Mouse (Mus musculus) brain, adult 2 months (tissue): ENCODE measurements at regions not wholly inside any gene's neighbourhood (a gene's known extent, or its start where the extent isn't known, plus 50 kb on each side); places are given as distances from the start of the nearest gene placed in this dataset.

ENCODE experiments used
- DNase-seq: peaks from one replicate; pipeline ENCODE4 v3.0.0; 2011; ENCODE audit warnings: low read depth, low spot score

- no peak for DNase-seq
These were observed 369.7 kb downstream of the Etnk1 start for GRCm38 (mm10) chr6:143536525-143537293.

- peak; percentile 17 for DNase-seq
These were observed 380.4 kb downstream of the Etnk1 start for GRCm38 (mm10) chr6:143547406-143547903.

GRCm38 (mm10) chr6:143554946-143555345 is 387.9 kb downstream of the Etnk1 start:
- peak; percentile 74 for DNase-seq

- no peak for DNase-seq
These were observed 391.2 kb downstream of the Etnk1 start for GRCm38 (mm10) chr6:143558046-143558884.

- DNase-seq, result no peak
These were observed 392.3 kb downstream of the Etnk1 start for GRCm38 (mm10) chr6:143559316-143559715.

GRCm38 (mm10) chr6:143561316-143562088 is 394.5 kb downstream of the Etnk1 start:
- no peak for DNase-seq

- no peak for DNase-seq
These were observed 404.5 kb downstream of the Etnk1 start for GRCm38 (mm10) chr6:143571356-143572115.

GRCm38 (mm10) chr6:143579223-143579622 is 412.2 kb downstream of the Etnk1 start:
- no peak for DNase-seq

GRCm38 (mm10) chr6:143589666-143590065 is 422.6 kb downstream of the Etnk1 start:
- no peak for DNase-seq

- no peak for DNase-seq
These were observed 423.2 kb downstream of the Etnk1 start for GRCm38 (mm10) chr6:143590231-143590630.

- DNase-seq, result peak; percentile 34
These were observed 425.5 kb downstream of the Etnk1 start for GRCm38 (mm10) chr6:143592490-143592889.

- DNase-seq, result no peak
These were observed 428.5 kb downstream of the Etnk1 start for GRCm38 (mm10) chr6:143595486-143595885.

GRCm38 (mm10) chr6:143597414-143597813 is 430.4 kb downstream of the Etnk1 start:
- no peak for DNase-seq

GRCm38 (mm10) chr6:143598916-143599315 is 431.9 kb downstream of the Etnk1 start:
- DNase-seq, result no peak

GRCm38 (mm10) chr6:143609100-143609499 is 442.1 kb downstream of the Etnk1 start:
- peak; percentile 44 for DNase-seq

GRCm38 (mm10) chr6:143612966-143613365 is 445.9 kb downstream of the Etnk1 start:
- no peak for DNase-seq

GRCm38 (mm10) chr6:143614431-143614987 is 447.5 kb downstream of the Etnk1 start:
- no peak for DNase-seq

- DNase-seq, result no peak
These were observed 448.3 kb downstream of the Etnk1 start for GRCm38 (mm10) chr6:143615361-143615760.

GRCm38 (mm10) chr6:143616386-143616785 is 449.4 kb downstream of the Etnk1 start:
- DNase-seq, result no peak

- DNase-seq, result no peak
These were observed 451.5 kb downstream of the Etnk1 start for GRCm38 (mm10) chr6:143618558-143618957.

- DNase-seq, result no peak
These were observed 453.6 kb downstream of the Etnk1 start for GRCm38 (mm10) chr6:143620583-143620982.
